Mouse (Mus musculus) cerebellum, adult 11-12 months (tissue): Measurements from ENCODE around the gene Pik3r1.

Source experiments
- DNase-seq: peaks from one replicate; pipeline ENCODE4 v3.0.0; 2022

The Pik3r1 gene

DNA sequence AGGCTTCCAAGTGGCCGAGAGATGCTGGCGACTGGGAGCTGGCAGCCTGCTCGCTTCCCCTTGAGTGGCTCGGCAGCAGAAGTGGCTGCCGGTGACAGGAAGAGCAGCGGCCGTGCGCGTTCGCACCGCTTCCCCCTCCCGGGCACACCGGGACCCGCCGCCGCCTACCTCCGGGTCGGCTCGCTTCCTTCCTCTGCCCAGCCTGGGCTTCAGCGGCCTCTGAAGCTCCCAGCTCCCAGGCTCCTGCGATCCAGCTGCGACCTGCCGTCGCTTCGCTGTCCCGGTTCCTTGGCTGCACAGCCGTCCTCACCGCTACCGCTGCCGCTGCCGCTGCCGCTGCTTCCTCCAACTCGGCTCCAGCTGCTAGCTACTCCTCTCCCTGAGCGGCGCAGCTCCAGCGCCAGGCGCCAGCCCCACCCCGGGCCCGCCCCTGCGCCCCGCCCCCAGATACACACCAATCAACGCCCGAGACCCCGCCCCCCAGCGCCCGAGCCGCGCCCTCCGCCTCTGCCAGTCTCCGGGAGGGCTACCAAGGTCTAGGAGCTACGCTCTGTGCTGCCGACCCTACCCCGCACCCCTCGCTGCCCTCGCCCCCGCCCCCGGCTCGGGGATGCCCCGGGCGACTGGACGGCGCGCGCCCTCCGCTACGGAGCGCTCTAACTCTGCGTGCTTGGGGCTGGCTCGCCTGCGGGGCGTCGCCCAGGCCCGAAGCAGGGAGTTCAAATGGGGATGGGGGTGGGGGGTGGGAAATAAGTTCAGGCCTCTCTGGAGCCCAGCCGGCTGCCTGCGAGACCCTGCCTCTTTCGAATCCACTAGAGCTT, at the start of gene Pik3r1:
TSS of gene Pik3r1 (minus strand) at position 409 of the 821 bp plus-strand sequence.
- DNase-seq: peak; percentile 93

DNA sequence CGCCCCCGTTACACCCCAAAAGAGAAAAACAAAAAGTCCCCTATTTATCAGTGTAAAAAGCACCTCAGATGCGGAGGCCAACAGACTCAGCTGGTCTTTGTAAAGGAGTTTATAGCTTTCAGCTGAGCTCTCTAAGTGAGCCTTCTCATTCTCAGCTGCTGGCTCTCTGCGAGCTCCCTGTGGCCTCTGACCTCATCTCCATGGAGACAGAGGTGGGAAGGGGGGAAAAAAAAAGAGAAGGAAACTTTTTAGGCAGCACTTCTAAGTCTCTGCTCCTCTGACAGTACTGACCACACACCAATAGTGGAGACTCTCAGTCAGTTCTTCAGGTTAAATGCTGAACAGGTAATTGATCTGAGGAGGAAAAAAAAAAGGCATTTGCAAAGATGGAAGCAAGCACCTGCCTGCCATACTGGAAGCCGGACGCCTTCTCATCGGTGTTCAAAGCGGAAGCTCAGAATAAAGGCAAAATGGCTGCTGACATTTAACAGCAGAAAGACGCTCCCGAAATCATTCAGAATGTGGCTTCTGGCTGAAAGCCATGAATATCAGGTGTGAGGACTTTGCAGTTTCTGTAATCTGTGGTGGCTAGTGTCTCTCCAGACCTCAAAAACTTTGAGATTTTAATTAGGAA, 45.4 kb upstream of the Pik3r1 start:
- DNase-seq: no peak

DNA sequence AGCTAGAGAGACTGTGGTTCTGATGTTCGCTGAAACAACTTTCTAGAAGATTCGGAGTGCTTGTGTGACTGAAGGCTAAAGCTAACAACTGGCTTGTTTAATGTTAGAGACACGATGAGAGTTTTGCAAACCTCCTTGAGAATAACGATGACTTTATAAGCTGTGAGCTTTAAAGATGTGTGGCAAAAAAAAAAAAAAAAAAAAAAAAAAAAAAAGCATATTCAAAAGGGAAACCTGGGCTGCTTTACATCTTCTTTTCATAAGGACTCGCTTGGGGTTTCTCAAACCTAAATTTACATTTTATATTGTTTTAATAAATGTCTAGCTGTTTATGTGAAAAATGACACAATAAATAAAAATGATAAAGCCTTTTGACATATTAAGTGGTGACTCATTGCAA, 44.3 kb upstream of the Pik3r1 start:
- no peak for DNase-seq

DNA sequence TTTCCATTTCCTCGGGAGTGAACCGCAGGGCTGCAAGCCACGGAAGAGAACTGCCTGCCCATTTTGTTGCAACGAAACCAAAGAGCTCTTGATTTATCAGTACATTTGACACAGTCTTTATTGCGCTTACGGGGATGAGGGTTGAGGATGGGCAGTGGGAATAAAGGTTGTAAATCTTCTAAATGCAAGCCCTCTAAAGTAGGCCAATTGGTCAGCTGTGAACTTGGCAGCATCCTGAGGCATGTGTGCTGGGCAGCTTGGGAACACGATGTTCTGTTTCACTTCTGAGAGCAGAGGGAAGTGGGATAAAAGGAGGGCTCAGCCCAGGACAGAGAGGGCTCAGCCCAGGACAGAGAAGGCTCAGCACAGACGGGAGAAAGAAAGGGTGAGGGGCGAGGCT, 43.9 kb upstream of the Pik3r1 start:
- DNase-seq: peak; percentile 22

DNA sequence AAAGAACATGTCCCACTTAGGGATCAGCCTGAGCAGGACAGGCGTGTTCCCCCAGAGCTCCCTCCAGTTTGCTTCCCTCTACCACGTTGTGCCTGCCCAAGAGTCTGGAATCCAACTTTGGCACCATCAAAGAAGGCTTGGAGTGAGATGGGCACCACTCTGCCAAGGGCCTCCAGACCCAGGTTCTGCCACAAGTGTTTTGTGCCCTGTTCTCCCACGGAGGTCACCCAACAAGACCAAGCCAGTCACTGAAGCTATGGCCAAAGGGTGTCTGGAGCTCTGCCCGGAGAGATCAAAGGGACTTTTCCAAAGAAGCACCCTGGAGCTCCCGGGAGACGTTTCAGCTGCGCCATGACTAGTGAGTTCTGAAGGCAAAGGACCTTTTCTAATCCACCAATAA, 42.6 kb upstream of the Pik3r1 start:
- peak; percentile 24 for DNase-seq

DNA sequence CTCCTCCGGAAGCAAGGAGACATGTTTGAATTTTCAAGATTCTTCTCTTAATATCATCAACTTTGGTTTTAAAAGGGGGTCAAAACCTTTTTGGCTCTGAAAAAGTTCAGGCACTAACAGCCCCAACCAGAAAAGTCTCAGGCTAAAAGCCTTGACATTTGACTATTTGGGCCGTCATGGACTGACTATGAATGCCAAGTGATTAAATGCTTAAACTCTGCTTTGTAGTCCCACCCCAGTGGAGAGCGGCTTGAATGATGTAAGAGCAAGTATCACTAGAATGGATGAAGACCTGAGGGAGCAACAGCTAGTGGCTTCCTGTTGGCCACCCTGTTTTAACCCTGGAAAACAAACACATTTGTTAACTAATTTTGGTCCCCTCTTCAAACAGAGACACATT, 41.8 kb upstream of the Pik3r1 start:
- DNase-seq: no peak

DNA sequence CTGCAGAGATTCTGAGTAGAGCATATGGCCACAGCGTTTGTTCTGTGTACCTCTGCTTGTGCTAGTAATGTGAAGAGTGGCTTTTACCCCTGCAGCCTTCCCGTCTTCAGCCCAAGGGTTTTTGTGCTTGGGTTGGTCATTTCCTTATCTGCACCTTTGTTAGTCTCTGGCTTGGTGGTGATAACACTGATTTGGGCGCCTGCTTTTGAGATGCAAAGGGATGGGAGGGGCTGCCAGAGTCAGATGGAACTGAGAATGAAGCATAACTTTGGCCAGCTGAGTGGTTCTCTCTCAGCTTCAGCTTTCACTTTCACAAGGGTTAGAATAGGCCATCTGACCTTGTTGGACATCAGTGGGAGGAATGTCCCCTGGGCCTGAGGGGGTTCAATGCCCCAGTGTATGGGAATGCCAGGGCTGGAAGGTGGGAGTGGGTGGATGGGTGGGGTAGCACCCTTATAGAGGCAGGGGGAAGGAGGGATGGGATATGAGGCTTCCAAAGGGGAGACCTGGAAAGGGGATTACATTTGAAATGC, 37.6 kb upstream of the Pik3r1 start:
- no peak for DNase-seq

DNA sequence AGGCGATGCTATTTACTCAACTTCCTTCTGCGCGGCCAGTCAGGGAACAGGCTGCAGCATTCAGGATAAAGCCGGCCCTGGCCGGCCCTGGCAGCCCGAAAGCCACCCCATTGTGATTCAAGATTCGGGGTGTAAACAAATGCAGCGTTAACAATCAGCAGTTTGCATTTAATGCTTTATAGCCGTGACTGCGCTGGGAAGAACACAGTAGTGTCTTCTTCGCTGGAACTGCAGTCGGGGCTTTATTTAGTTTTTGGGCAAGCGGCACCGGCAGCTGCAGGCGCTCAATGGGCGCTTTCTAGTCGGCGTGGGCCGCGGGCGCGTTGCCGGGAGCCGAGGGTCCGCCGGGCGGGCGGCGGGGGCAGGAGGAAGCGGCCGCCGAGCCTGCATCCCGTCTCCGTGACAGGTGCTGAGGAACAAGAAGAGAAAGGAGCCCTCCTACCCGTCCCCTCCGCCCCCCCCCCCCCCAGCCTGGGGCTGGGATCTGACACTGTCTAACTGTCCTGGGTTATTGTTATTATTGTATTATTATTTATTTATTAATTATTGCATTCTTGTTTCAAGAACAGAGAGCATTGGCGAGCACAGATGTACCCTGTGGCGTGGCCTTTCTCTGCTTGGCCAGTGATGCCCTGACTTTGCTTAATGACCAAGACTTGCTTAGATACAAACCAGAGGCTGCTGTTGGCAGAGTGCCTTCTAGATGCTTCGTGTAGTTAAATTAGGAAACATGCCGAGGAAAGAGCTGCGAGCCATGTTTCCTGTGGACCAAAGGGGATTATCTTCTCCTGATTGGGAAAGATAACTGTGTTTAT, 33.6 kb upstream of the Pik3r1 start:
- peak; percentile 45 for DNase-seq

DNA sequence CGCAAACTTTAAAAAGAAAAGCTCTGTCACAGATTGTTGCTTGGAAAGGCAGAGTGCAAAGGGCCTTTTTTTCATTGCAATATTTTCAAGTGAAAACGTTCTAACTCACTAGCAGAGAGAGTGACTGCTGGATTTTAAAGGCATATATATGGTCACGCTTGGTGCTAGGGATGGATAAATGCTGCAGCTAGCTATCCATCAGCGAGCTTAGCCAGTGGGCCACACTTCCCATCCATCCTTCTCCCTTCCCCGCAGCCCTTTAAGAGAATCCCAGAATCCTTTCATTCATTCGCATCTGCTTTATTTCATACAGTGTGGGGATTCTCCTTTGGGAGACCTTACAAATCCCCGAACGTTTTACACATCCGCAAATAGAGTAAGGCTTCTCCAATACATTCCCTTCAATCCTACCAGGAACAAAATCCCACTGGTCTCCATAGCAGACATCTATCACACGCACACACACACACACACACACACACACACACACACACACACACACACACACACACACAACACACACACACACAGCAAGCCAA, 32.9 kb upstream of the Pik3r1 start:
- no peak for DNase-seq

DNA sequence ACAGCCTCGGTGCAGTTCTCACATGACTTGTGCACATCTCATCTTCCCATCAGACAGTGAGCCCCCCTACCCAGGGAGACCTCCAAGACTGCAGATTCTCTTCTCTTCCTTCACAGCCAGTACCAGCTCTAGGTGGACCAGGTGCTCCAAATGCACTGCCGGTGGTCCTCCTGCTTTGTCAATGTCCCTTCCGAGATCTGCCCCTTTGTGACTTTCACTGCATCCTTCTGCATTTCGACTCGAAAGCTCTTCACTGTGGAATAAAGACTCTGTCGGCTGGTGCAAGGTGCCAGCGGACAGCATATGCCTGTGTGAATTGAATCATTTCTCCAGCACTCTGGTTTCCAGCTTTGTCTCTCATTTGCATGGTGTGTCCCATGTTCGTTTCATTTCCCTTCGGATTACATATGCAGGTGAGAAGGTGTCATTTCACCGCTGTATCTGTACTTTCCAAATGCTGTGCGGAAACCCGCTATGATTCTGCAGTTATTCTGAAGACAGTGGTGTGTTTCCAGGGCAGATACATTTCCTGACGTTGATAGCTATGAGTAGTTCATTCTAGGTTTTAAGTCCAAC, 32.1 kb upstream of the Pik3r1 start:
- DNase-seq: no peak

DNA sequence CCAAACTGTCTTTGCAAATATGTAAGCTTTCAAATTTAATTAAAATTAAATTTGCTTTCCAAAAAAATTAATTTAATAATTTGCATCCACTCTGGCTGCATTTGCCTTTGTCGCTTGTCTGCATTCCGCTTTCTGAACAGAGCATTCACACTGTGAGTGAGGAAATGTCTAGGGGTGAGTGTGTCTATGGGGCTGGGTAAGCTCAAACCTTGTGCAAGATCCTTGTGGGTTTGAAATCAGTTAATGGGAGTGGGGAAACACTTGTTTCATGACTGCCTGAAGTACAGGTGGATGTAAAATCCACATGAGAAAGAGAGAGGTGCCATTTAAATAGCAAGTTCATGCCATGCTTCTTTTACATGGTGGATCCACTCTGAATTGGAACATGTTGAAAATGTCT, 31.3 kb upstream of the Pik3r1 start:
- no peak for DNase-seq

DNA sequence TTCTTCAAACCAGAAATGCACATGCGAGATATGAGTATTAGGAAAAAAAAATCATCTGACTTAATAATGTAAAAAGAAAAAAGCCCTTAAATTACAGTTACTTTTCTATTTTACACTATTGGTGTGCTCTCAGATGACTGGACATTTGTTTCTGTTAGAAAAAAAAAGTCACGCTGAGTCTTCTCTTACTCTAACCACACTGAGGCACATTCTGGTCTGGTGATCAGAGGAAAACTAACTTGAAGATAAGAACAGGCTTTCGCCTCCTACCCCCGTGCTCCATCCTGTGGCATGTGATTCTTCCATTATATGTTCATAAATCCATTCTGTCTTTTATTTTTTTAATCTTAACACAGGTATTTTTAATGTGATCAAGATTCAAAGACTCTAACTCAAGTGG, 30.5 kb upstream of the Pik3r1 start:
- no peak for DNase-seq

DNA sequence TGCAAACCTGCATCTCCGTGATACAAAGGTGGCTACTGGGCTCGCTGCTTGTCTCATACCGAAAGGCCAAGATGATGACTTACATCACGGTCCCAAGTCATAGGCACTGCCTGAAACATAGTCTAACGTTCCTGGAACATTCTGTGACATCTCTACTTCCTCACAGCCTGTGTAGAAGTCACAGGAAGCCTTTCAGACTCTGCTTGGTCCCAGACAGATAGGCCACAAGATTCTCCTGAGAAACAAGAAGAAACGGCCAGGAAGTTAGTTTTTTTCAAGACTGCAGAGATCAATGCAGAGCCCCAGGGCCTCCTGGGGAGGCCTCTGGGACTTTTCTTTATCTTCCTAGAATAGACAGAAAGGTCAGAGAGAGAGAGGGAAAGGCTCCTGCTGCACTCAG, 29.0 kb upstream of the Pik3r1 start:
- no peak for DNase-seq

DNA sequence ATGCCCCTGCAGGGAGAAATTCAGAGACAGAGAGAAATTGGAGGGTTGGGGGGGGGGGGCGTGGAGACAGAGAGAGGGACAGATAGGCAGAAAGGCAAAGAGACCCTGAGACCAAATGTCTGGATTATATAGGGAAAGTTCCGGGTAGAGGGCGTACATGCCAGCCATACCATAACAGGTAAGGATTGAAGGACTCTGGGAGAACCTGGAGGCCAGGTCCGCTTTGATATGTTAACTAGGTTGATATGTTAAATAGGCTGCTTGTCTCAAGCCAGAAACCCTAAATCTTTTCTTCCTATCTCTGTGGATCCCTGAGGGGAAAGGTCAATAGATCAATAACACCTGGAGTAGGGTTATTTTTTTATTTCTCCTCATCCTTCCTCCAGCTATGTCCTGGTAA, 17.7 kb upstream of the Pik3r1 start:
- no peak for DNase-seq

DNA sequence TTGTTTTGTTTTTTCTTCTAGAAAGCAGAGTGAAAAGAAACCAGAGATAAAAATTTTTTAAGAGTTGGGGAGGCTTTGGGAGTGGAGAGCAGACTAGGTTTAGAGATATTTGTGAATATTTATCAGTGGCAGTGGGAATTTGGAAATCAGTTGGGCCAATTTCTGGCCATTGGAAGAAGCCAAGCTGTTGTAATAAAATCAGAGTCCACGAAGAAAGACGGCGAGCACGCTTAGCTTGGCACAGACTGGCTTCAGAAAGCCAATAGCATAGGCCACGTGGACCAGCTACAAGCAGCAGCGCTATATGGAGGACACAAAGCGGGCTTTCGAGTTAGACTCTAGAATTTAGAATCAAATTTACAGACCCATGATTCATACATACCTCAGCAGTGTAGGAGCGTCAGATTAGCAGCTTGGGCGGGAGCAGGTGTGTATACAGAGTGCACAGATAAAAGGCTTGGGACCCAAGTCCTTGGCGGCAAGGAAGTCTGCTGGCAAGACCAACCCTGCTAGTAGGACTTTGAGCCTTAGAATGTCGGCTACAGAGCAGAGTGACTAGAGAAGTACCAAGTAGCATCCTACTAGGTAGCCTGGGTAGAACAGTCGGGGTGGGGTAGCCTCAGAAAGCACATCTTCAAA, 16.8 kb upstream of the Pik3r1 start:
- DNase-seq: no peak

DNA sequence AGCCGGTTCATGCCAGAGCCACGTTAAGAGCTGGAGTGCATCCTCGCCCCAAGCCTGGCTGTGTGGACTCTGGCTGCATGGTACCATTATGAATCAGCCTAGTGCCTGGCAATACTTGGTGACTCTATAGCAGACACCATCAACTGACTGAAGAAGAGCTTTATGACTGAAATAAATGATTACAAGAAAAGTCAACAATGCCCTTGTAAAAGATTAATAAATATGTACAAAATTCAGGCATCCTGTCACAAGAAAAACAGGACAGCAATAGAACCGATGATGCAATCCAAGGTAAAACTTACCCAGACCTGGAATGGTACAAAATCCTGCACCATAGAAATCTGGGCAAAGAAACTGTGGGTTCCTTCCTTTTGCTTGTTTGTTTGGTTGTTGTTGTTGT, 11.0 kb upstream of the Pik3r1 start:
- DNase-seq: no peak

DNA sequence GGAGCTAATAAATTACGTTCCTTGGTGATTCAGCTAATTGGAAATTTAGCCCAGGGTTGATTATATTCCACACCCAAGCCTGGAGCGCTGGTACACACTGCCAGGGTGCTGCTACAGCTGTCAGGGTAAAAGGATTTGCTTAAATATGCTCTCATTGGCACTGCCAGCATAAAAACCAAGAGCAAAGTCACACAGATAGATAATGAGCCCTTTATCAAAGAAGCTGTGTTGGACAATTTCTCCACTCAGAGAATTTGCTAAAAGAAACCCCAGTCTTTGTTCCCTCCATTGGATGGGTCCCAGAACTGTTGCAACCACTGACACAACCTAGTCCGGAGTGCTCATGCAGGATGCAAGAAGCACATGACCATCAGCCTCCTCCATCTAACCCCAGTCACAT, 9.8 kb upstream of the Pik3r1 start:
- DNase-seq: no peak

DNA sequence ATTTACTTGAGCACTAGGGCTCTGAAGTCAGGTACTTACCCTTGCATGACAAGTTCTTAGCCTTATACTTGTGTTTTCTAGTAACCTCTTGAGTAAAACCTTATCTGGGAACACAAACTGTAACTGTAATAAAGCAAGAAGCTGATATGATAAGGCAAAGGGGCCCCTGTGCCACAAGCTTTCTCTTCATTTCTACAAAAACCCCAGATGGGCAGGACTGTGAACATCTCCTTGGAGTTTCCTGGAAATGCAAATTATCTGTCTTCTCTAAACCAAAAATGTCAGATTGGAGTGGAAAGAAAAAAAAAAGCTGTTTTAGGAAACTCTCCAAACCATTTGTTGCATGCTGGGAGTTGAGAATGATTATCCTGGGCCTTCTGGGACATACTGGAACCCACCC, 3.1 kb upstream of the Pik3r1 start:
- DNase-seq: no peak

DNA sequence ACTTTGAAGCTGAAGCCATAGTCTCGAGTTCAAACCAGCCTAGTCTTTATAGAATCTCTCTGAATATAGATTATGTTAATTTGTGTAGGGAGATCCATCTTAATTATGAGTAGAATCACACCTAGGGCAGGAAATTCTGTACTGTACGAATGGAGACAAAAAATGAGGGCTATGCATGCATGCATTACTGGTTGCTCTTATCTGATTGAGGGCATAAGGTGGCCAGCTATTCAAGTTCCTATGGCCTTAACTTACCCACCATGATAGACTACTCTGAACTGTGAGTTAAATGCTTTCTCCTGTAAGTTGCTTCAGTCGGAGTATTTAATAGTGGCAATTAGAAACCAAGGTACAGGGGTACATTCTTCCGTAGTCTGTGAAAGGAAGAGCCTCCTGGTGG, 1.9 kb upstream of the Pik3r1 start:
- no peak for DNase-seq

DNA sequence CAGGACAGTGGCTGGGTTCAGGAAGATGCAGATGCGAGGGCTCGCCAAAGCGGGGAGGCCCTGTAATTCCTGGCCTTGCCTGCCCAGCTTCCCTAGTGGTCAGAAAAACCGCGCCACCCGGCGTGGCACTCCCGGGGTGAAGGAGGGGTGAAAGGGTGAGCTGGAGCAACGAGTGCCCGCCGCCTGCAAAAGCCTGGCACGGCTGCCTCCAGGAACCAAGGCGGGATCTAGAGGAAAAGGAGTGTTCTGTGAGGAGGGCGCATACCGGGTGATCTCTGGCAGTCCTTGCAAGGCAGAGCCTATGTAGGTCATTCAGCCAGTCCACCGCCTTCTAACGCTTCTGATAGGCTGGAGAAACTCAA, 594 bp upstream of the Pik3r1 start:
- peak; percentile 81 for DNase-seq

DNA sequence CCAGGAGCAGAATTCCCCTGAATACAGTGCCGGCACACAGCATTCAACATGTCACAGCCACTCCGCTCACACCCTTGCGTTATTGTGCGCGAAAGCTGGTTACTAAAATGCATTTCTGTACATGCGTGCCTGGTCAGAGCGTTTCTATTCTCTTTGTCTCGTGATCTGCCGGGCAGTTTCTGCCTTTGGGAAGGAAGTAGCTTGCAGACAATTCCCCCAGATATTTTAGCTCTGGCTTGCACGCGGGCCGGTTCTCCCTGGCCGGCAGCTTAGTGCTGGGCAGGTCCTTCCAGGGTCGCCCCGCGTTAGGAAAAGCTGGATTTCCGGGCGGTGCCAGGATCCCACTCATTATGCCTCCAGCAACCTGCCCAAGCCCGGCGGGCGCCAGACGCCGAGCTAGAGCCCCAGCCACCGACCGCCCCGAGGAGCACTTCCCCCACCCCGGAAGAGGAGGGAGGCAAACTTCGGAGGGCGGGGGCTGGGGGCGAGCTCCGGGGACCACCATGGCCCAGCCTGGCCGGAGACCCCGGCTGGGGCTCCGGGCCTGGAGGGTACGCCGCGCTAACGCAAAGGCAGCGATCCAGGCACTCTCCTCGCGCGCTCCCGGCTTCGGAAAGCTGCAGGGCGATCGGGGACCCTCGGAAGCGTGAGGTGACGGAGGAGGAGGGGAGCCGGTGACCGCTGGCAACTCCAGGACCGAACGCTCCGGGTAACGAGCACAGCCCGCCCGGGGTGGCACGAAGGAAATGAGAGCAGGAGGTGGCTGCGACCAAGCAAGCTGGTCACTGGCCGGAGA, 806 bp downstream of the Pik3r1 start:
- DNase-seq: no peak

DNA sequence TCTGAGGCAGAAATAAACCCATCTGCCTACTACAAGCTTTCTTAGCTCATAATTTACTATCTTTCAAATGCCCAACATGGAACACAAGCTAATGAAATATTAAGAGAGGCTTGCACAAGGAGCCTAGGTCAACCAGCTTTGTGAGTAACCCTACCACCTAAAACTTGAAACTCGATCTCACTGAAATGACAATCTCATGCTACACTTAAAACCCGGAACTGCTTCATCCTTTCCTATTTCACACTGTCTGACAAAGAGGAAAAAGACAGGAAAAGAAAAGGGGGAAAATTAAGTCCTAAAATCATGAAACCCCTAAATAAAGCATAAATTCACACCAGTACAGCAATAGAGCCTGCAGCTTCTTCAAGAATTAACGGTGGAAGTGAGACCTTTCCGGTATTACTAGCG, 1.4 kb downstream of the Pik3r1 start:
- DNase-seq: no peak
